Mouse (Mus musculus) liver, embryonic 11.5 days (tissue): Measurements from ENCODE around the gene Col4a2. TPM values are rescaled to one million over a fixed set of nuclear protein-coding genes. Genes with fewer than 3 reads are reported as not detected.

Experiments used
- ATAC-seq: fragments of 200-750 bp; cut with Nextera tagmentation; replicated peaks from 2 replicates; pipeline ENCODE4 v1.8.0; 2017; ENCODE audit warnings: moderate number of reproducible peaks, mild to moderate bottlenecking, moderate TSS enrichment, moderate library complexity; ENCODE audit not compliant: low FRiP score
- DNase-seq: peaks from one replicate; pipeline ENCODE4 v3.0.0-alpha.2; 2017; ENCODE audit warnings: low spot score
- H3K27ac ChIP-seq: fragments of 300-500 bp; sonication (generic); 2 replicates; pipeline ENCODE4 v1.5.1; 2014; ENCODE audit warnings: mild to moderate bottlenecking, low read depth, low read length, control low read depth
- H3K27me3 ChIP-seq: fragments of 300-500 bp; sonication (generic); replicated peaks from 2 replicates; pipeline ENCODE4 v1.6.1; 2014; ENCODE audit warnings: low read length, mixed read lengths; ENCODE audit not compliant: control insufficient read depth, insufficient read depth
- H3K36me3 ChIP-seq: fragments of 300-500 bp; sonication (generic); 2 replicates; pipeline ENCODE4 v1.6.1; 2014; ENCODE audit warnings: mild to moderate bottlenecking, low read length, moderate library complexity, mixed read lengths; ENCODE audit not compliant: control insufficient read depth, insufficient read depth
- H3K4me1 ChIP-seq: fragments of 300-500 bp; sonication (generic); replicated peaks from 2 replicates; pipeline ENCODE4 v1.6.1; 2014; ENCODE audit warnings: low read length, mixed read lengths; ENCODE audit not compliant: control insufficient read depth, insufficient read depth
- H3K4me2 ChIP-seq: fragments of 300-500 bp; sonication (generic); 2 replicates; pipeline ENCODE4 v1.6.1; 2014; ENCODE audit warnings: mild to moderate bottlenecking, control low read depth, moderate library complexity
- H3K4me3 ChIP-seq: fragments of 300-500 bp; sonication (generic); 2 replicates; pipeline ENCODE4 v1.5.1; 2014; ENCODE audit warnings: low read depth, low read length, control low read depth
- H3K9ac ChIP-seq: fragments of 300-500 bp; sonication (generic); 2 replicates; pipeline ENCODE4 v1.6.1; 2014; ENCODE audit warnings: low read depth, low read length, control low read depth
- H3K9me3 ChIP-seq: fragments of 300-500 bp; sonication (generic); 2 replicates; pipeline ENCODE4 v1.6.1; 2016; ENCODE audit warnings: low read length, inconsistent platforms, mixed read lengths; ENCODE audit not compliant: control insufficient read depth
- WGBS: fragments of 180-500 bp; shearing (Covaris S2); extraction: QIAGEN DNeasy Blood & Tissue Kit; methylation state at CpG from one replicate; pipeline ENCODE4 v1.1.7; 2014; 5-methylcytosine and 5-hydroxymethylcytosine counted together
- polyA plus RNA-seq: library from polyadenylated mRNA; unstranded; fragments of >200 nt; fragmentation: Nextera tagmentation; extraction: Ambion mirVana; gene quantifications from 2 replicates; pipeline ENCODE4 v1.2.1, GENCODE M21; 2014

The Col4a2 gene
- polyA plus RNA-seq, 1 experiment from 2014 or later, result 12.2 TPM

DNA sequence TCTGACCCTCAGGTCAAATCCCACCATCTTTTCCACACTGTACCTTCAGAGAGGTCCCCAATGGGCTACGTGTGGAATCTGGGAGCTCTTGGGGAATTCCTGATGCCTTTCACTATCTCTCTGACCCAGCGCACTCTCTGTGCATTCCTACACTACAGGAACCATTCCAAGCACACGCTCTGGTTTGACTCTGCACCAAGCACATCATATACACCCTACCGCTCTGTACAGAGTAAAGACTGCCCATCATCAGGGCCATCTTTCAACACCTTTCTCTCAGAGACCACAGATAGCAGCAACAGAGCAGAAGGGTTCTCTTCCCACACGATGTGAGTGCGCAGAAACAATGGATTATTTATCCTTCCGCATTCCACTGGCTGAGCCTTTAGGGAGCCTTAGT, 38.2 kb upstream of the Col4a2 start:
- Histone ChIP-seq H3K27me3 (no peaks in the 10 kb centered on the region), H3K27ac (no peak overlapping the region), H3K9me3 (no peaks in the 10 kb centered on the region), H3K36me3 (no peaks in the 10 kb centered on the region), H3K4me1 (peaks cover 6% of the 10 kb centered on the region; the same call in 1 of the 2 replicates), H3K4me3 (no peak overlapping the region), H3K9ac (no peak overlapping the region), H3K4me2 (no peak overlapping the region)
- ATAC-seq (no peak), DNase-seq (no peak)
- WGBS, result 73% methylated on average over 7 of the region's 7 CpGs

DNA sequence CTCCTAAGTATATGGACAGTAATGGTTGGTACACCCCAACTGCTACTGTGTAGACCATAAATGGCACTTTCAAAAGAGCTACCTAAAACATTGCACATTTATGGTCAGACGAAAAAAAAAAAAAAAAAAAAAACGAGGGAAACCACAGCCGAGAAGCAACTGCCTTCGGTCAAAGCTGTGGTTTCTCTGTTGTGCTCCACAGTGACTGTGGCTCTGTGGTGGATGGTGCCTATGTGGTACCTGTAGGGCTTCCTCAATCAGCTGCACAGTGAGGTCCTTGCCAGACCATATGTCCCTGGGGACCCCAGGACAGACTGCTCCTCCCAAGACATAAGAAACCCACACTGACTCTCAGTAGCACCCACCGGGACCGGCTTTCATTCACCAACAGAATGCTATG, 36.3 kb upstream of the Col4a2 start:
- Histone ChIP-seq H3K9me3 (no peaks in the 10 kb centered on the region), H3K27me3 (no peaks in the 10 kb centered on the region), H3K36me3 (no peaks in the 10 kb centered on the region), H3K4me1 (peaks cover 6% of the 10 kb centered on the region; the same call in 1 of the 2 replicates), H3K27ac (no peak overlapping the region), H3K9ac (no peak overlapping the region), H3K4me2 (no peak overlapping the region), H3K4me3 (no peak overlapping the region)
- ATAC-seq (no peak), DNase-seq (no peak)
- WGBS, result 53% methylated on average over 6 of the region's 6 CpGs

DNA sequence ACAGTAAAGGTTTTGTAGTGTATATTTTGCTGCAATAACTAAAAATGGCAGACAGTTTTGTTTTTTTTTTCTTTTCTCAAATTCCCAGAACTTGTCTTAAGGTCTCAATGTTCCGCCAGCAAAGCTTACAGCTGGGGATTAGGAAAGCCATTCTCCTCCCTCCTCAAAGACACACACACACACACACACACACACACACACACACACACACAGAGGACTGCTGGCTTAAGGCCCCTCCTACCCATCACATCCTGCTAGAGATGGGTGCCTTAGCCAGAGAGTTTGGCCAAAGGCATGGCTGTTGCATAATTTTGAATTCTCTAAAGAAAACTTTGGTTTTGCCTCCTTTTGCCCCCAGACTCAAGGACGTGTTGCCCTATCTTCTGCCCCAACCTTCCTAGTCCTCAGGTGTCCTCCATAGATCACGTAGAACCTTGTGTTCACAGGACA, 35.0 kb upstream of the Col4a2 start:
- H3K9me3 ChIP-seq, result no peaks in the 10 kb centered on the region
- H3K36me3 ChIP-seq, result no peaks in the 10 kb centered on the region
- no peak for ATAC-seq
- no peak overlapping the region for H3K4me2 ChIP-seq
- WGBS, result 71% methylated on average over 3 of the region's 3 CpGs
- no peak for DNase-seq
- no peaks in the 10 kb centered on the region for H3K27me3 ChIP-seq
- H3K9ac ChIP-seq, result no peak overlapping the region
- H3K4me1 ChIP-seq, result peaks cover 6% of the 10 kb centered on the region; the same call in 1 of the 2 replicates
- no peak overlapping the region; the same call in 1 of the 2 replicates for H3K27ac ChIP-seq
- H3K4me3 ChIP-seq, result no peak overlapping the region

DNA sequence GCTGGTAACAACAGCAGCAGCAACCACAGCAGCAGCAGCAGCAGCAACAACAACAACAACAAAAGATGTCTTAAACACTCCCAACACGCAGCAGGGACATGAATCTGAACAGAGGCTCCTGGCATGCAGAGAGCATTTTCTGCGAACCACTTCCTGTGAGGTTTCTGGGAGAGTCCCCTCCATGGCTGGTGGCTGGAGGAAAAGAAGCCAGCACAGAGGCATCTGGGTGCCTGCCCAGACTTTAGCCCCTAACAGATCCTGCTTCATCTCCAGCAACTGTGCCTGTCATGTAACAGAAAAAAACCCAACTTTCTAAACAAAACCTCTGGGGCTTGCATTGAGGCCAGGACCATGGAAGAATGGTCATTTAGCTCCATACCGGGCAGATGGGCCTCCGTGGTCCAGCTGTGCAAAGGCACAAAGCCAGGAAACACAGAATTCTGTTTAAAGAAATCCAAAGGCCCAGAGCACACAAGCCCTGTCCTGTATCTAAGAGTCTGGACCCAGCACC, 34.4 kb upstream of the Col4a2 start:
- H3K4me2 ChIP-seq, result no peak overlapping the region
- H3K27me3 ChIP-seq, result no peaks in the 10 kb centered on the region
- 49% methylated on average over 4 of the region's 4 CpGs for WGBS
- H3K36me3 ChIP-seq, result no peaks in the 10 kb centered on the region
- ATAC-seq (no peak), DNase-seq (no peak)
- H3K4me1 ChIP-seq, result peaks cover 6% of the 10 kb centered on the region; the same call in 1 of the 2 replicates
- H3K9ac ChIP-seq, result no peak overlapping the region
- no peak overlapping the region; the same call in 1 of the 2 replicates for H3K27ac ChIP-seq
- H3K4me3 ChIP-seq, result no peak overlapping the region
- no peaks in the 10 kb centered on the region for H3K9me3 ChIP-seq

DNA sequence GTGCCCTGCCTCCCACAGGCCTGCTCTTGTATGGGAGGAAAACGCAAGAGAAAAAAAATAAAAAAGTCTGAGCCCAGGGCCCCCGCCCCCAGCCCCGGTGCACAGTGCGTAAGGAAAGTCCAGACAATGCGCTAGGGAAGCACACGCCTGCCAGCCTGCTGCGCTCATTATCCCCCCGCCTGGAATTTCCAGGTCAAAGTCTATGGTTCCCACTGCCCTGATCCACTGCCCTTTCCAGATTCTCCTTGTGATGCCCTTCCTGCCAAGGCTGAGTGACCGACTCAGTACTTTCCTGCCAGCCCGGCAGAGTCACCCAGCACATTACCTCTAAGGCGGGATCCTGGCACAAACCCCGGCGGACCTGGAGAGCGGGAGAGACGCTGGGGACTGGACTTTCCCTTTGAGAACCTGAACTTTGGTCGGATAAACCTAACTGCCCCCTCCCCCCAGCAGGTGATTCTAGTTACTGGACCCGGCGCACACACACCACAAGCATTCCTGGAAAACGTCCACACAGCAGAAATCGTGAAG, 33.2 kb upstream of the Col4a2 start:
- Histone ChIP-seq H3K9me3 (no peaks in the 10 kb centered on the region), H3K4me3 (no peak overlapping the region)
- DNase-seq, result peak; percentile 44

DNA sequence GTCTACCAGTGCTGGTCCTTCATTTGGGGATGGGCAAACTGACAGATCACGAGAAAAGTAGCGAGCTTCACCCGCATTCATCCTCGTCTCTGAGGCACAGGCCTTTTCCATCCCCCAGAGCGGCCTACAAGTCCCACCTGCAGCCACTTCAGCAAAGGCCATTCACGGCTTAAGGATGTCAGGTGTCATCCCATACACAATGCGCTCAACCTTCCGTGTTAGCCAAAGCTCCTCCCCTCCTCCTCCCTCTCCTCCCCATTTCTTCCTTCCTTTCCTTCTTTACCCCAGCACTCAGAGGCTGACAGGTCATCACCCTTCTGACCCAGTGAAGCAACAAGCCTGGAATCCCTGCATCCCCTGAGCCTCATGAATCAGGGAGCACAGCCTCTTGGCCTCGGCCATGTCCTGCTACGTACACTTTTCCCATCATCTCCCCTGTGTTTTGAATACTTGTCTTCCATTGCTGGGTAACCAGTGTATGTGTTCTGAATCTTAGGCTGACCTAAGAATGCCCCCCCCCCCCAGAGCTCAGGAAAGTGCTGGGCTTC, 31.8 kb upstream of the Col4a2 start:
- Histone ChIP-seq H3K9ac (no peak overlapping the region), H3K27me3 (no peaks in the 10 kb centered on the region), H3K4me2 (no peak overlapping the region), H3K27ac (no peak overlapping the region), H3K4me1 (peaks cover 6% of the 10 kb centered on the region; the same call in 1 of the 2 replicates), H3K36me3 (no peaks in the 10 kb centered on the region), H3K9me3 (no peaks in the 10 kb centered on the region), H3K4me3 (no peak overlapping the region)
- no peak for DNase-seq
- ATAC-seq, result no peak
- WGBS, result 82% methylated on average over 10 of the region's 10 CpGs

More for the DNA sequence above, 33.2 kb upstream of the Col4a2 start:
- peak; percentile 57 for ATAC-seq
- H3K36me3 ChIP-seq, result no peaks in the 10 kb centered on the region
- no peak overlapping the region for H3K27ac ChIP-seq
- no peaks in the 10 kb centered on the region for H3K27me3 ChIP-seq
- WGBS, result 56% methylated on average over 20 of the region's 20 CpGs
- H3K9ac ChIP-seq, result no peak overlapping the region; the same call in 1 of the 2 replicates
- peak overlapping the region; percentile 28 for H3K4me2 ChIP-seq
- H3K4me1 ChIP-seq, result peaks cover 6% of the 10 kb centered on the region; the same call in 1 of the 2 replicates

DNA sequence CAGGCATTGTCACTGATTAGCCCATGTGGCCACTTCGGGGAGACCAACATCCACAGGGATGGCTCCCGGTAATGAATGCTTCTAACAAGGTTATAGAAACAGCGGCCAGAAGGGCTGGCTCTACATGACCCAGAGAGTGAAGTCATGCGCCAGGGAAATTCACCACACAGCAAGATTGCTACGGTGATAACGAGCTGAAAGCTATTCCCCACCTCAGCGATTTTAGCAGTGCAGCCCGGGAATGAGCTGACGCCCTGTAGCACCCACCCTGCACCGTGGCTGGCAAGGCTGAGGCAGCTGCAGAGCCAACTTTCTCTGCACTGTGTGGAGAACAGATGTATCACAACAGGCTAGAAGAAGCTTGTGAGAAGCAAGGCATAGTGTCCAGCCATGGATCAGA, 30.5 kb upstream of the Col4a2 start:
- Histone ChIP-seq H3K27ac (no peak overlapping the region), H3K4me1 (peaks cover 6% of the 10 kb centered on the region; the same call in 1 of the 2 replicates), H3K27me3 (no peaks in the 10 kb centered on the region), H3K9me3 (no peaks in the 10 kb centered on the region), H3K4me2 (no peak overlapping the region), H3K36me3 (no peaks in the 10 kb centered on the region), H3K4me3 (no peak overlapping the region), H3K9ac (no peak overlapping the region)
- DNase-seq (no peak), ATAC-seq (no peak)
- WGBS, result 81% methylated on average over 10 of the region's 10 CpGs

DNA sequence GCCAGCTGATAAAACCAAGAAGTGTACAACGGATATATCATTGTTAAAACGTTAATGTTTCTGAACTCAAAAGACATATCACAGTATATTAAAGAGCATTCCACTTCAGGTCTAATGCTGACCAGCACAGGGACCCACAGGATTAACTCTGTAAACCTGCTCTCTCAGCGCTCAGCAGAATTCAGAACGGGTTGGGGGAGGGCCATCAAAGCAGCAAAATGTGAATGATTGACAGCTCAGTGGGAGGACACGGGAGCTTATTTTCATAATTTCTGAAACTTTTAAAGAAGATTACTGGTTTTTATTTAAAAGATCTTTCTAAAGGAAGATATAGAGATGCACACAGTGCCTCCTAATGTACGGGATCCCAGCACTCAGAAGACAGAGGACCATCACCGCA, 29.9 kb upstream of the Col4a2 start:
- Histone ChIP-seq H3K27ac (no peak overlapping the region), H3K4me1 (peaks cover 6% of the 10 kb centered on the region; the same call in 1 of the 2 replicates), H3K27me3 (no peaks in the 10 kb centered on the region), H3K4me3 (no peak overlapping the region), H3K4me2 (no peak overlapping the region), H3K9me3 (no peaks in the 10 kb centered on the region), H3K36me3 (no peaks in the 10 kb centered on the region), H3K9ac (no peak overlapping the region)
- no peak for ATAC-seq
- 80% methylated on average over 7 of the region's 7 CpGs for WGBS
- DNase-seq, result no peak

DNA sequence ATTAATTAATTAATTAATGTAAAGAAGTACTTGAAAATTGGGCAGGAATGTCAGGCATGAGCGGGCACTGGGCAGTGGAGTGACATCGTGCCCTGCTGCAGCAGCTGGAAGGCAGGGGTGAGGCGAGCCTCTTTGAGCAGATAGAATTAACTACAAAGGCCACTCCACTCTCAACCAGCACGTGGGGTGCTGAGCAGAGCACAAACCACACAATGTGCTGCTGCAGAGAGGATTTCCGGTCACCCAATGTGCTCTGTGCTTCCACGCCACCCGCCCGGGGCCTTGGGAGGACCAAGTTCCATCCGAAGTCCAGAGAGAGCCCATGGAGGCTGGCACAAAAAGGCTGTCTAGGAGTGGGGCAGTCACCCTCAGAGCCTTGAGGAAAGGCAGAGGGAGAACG, 29.4 kb upstream of the Col4a2 start:
- Histone ChIP-seq H3K4me3 (no peak overlapping the region), H3K4me1 (peaks cover 2% of the 10 kb centered on the region; the same call in 1 of the 2 replicates), H3K9ac (no peak overlapping the region), H3K9me3 (no peaks in the 10 kb centered on the region), H3K27me3 (no peaks in the 10 kb centered on the region), H3K36me3 (no peaks in the 10 kb centered on the region), H3K27ac (no peak overlapping the region), H3K4me2 (no peak overlapping the region)
- 63% methylated on average over 10 of the region's 10 CpGs for WGBS
- no peak for DNase-seq
- no peak for ATAC-seq
